Mouse (Mus musculus) gastrocnemius, postnatal 36 days (tissue): ENCODE measurements around the gene D430041D05Rik. TPM values are rescaled to one million over a fixed set of nuclear protein-coding genes. Genes with fewer than 3 reads are reported as not detected.
"Not testable (repeated sequence)": the region's sequence is repeated elsewhere in the genome, so short reads cannot be mapped to it uniquely, and the experiment has no call there.

ENCODE experiments used
- DNase-seq, 2 experiments: peaks; one replicate each; pipeline ENCODE4 v3.0.0; 2022
- intact Hi-C: fragments of 180-260 bp; cut with DNase I; formaldehyde crosslinking; loops from one replicate; pipeline ENCODE4 v1.15.1; 2025
- microRNA-seq, 2 experiments: library from miRNA; unstranded; fragments of <30 nt; microRNA quantifications; one replicate each; pipeline ENCODE4 v1.2.0; 2021
- total RNA-seq, 2 experiments: library from RNA; stranded (reverse); gene quantifications; 2 replicates each; pipeline ENCODE4 v1.2.3; 2021

D430041D05Rik gene
- total RNA-seq, 2 experiments from 2014 or later, result 0.94 to 1.6 TPM

GRCm38 (mm10) chr2:104097396-104097795 is 313.4 kb downstream of the D430041D05Rik start:
- intact Hi-C loops, DNase-seq: not testable (repeated sequence)

- intact Hi-C loops, DNase-seq: not testable (repeated sequence)
Observed at GRCm38 (mm10) chr2:104096796-104097195, 314.0 kb downstream of the D430041D05Rik start.

GRCm38 (mm10) chr2:104096256-104096655 is 314.6 kb downstream of the D430041D05Rik start:
- DNase-seq, result no peak
- intact Hi-C loops, result no loop called here

GRCm38 (mm10) chr2:104095741-104096213 is 315.0 kb downstream of the D430041D05Rik start, which contains the start of gene Cd59a:
TSS of gene Cd59a (plus strand) at chr2:104095801.
- intact Hi-C loops, result no loop called here
- peak; percentile 66 to 72 for DNase-seq

GRCm38 (mm10) chr2:104093305-104093704 is 317.5 kb downstream of the D430041D05Rik start:
- intact Hi-C loops, result loop anchor here (2.0 kb wide), 1 partner anchor 25 kb away; the partner anchor contains the start of genes Cd59b and Gm10799
- DNase-seq, result no peak

Small RNAs within 50 kb of the gene (microRNA-seq; reads per million reads assigned to microRNA genes)
- 0 reads per million in 2 experiments for gene Mir1902

Other genes with a start within 250 kb of the D430041D05Rik start
- gene Hipk3, start 83.4 kb upstream of the D430041D05Rik start, total RNA-seq, result 100 to 1,000 TPM; 200 to 217 TPM
- gene Cstf3, start 179.5 kb upstream of the D430041D05Rik start, total RNA-seq, result 1 to 10 TPM; 7.7 to 9.4 TPM